Mouse (Mus musculus): ENCODE results near the gene Rac2. TPM values are rescaled to one million over a fixed set of nuclear protein-coding genes. Genes with fewer than 3 reads are reported as not detected.
A peak's percentile ranks its signal among the peaks of the same experiment; 100 is the strongest.

The Rac2 gene
- polyA plus RNA-seq, 1 experiment, result not detected

GRCm38 (mm10) chr15:78548336-78548665 is 24.3 kb downstream of the Rac2 start:
- TF ChIP-seq EP300 (IDR thresholded peaks at IDR 0.05; ENCODE audit: insufficient read depth, low read depth, low read length) (peak; percentile 94), CTCF (IDR thresholded peaks at IDR 0.05; ENCODE audit: low read depth, low read length) (no peak), POLR2A (IDR thresholded peaks at IDR 0.05; ENCODE audit: insufficient read depth, low read length) (no peak)
- peak overlapping the region; percentile 59 for H3K27ac ChIP-seq (ENCODE audit: insufficient read depth, low read length)
- H3K27me3 ChIP-seq (ENCODE audit: control insufficient read depth, insufficient read depth, low read length, poor library complexity, severe bottlenecking), result no peaks in the 10 kb centered on the region
- no peak overlapping the region for H3K9ac ChIP-seq (ENCODE audit: low read depth, poor library complexity, severe bottlenecking)
- H3K4me1 ChIP-seq (ENCODE audit: control insufficient read depth, insufficient read depth, low read length), result peaks cover 5% of the 10 kb centered on the region
- H3K9me3 ChIP-seq (replicated peaks; ENCODE audit: control insufficient read depth, insufficient read depth, low read length, poor library complexity, severe bottlenecking), result peaks cover 8% of the 10 kb centered on the region; the same call in 1 of the 2 replicates
- no peak overlapping the region for H3K4me3 ChIP-seq (ENCODE audit: low read depth, low read length)
- H3K36me3 ChIP-seq (ENCODE audit: control insufficient read depth, insufficient read depth, low read length, poor library complexity, severe bottlenecking), result no peaks in the 10 kb centered on the region

DNA sequence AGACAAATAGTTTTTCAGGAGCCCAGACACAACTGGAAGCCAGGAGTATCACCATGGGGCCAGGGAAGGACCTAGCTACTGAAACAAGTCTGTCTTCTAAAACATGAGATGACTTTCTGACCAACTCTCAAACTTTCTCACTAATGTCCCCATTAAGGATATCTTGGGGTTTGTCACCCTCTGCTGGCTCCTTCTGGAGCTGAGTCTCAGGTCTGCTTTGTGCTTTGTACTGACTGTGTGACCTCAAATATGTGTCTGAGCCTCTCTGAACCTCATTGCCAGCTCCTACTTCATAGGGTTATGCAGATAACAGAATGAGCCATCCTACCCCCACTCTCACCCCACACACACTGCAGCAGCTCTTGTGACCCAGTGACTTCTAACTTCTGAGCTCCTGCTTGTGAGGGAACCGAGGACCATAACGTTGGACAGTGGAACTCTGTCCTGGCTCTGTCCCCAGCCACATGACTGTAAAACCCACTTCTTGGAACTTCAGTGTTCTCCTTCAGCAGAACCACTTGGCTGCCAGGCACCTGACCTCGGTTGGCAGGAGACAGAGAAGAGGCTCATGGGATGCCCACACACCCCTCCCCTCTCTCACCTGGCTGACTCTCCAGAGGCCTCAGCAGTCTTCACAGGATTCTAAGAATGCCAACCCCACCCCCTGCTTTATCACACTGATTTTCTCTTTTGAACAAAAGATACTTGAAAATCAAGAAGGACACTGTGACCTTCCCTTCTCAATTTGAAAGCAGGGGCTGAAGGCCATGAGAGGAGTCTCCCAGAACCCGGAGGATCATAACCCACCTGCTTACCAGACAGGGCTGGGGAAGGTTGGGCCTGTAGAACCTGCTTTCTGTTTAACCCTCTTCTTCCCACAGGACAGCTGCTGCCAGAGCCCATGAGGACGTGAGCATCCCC is 24.9 kb downstream of the Rac2 start:
- no peaks in the 10 kb centered on the region for H3K27me3 ChIP-seq (ENCODE audit: control insufficient read depth, insufficient read depth, low read length, poor library complexity, severe bottlenecking)
- no peaks in the 10 kb centered on the region for H3K36me3 ChIP-seq (ENCODE audit: control insufficient read depth, insufficient read depth, low read length, poor library complexity, severe bottlenecking)
- TF ChIP-seq POLR2A (IDR thresholded peaks at IDR 0.05; ENCODE audit: insufficient read depth, low read length), result no peak
- TF ChIP-seq EP300 (IDR thresholded peaks at IDR 0.05; ENCODE audit: insufficient read depth, low read depth, low read length), result no peak; the same call in 1 of the 2 replicates
- no peak for TF ChIP-seq CTCF (IDR thresholded peaks at IDR 0.05; ENCODE audit: low read depth, low read length)
- 0 out of 2 replicates have a peak, but pooled peaks cover 2% of the 10 kb centered on the region for H3K9me3 ChIP-seq (replicated peaks; ENCODE audit: control insufficient read depth, insufficient read depth, low read length, poor library complexity, severe bottlenecking)
- no peak overlapping the region for H3K9ac ChIP-seq (ENCODE audit: low read depth, poor library complexity, severe bottlenecking)
- peak overlapping the region; percentile 59 for H3K27ac ChIP-seq (ENCODE audit: insufficient read depth, low read length)
- no peak overlapping the region for H3K4me3 ChIP-seq (ENCODE audit: low read depth, low read length)
- H3K4me1 ChIP-seq (ENCODE audit: control insufficient read depth, insufficient read depth, low read length), result peaks cover 5% of the 10 kb centered on the region

DNA sequence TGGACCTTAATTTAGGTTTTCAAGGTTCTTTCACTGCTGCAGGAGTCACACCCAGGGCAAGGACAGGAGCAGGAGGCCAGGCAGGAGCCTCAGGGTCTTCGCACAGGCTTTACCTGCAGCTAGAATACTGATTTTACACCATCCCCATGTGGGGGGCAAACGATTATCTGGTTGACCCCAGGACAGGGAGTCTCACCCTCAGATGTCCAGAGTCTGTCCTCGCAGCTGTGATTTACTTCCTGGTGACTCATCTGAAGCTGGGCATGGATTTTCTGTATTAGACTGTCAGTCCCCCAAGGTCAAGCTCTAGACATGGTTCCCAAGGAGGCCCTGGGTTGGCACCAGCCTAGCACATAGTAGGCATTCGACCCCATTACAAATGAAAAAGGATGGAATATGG is 26.5 kb downstream of the Rac2 start:
- no peak for TF ChIP-seq CTCF (IDR thresholded peaks at IDR 0.05; ENCODE audit: low read depth, low read length)
- no peak for TF ChIP-seq EP300 (IDR thresholded peaks at IDR 0.05; ENCODE audit: insufficient read depth, low read depth, low read length)
- TF ChIP-seq POLR2A (IDR thresholded peaks at IDR 0.05; ENCODE audit: insufficient read depth, low read length), result no peak
- peaks cover 5% of the 10 kb centered on the region for H3K4me1 ChIP-seq (ENCODE audit: control insufficient read depth, insufficient read depth, low read length)
- no peak overlapping the region for H3K4me3 ChIP-seq (ENCODE audit: low read depth, low read length)

DNA sequence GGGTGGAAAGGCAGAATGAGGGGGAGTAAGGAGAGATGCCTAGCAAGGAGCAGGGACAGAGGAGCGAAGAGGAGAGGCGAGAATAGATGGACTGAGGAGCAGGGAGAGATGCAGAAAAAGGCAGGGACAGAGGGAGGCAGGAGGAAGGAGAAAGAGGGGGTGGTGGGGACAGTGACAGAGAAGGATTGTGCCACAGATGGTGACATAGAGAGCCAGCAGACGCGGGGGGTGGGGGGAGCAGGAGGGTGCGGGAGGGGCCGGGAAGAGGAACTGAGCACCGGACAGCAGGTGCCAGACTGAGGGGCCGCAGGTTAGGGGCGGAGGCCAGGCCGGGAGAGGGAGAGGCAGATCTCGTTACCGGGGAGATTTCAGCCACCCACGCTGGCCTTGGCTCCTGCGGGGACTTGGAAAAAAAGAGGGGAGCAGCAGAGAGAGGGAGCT is 28.0 kb downstream of the Rac2 start, which contains the start of gene Sstr3:
TSS of gene Sstr3 (minus strand) at position 125 of the 441 bp plus-strand sequence.
- no peak for TF ChIP-seq POLR2A (IDR thresholded peaks at IDR 0.05; ENCODE audit: insufficient read depth, low read length)
- no peak for TF ChIP-seq CTCF (IDR thresholded peaks at IDR 0.05; ENCODE audit: low read depth, low read length)
- TF ChIP-seq EP300 (IDR thresholded peaks at IDR 0.05; ENCODE audit: insufficient read depth, low read depth, low read length), result no peak
- Histone ChIP-seq H3K9ac (ENCODE audit: low read depth, poor library complexity, severe bottlenecking) (no peak within 1 kb of the TSS), H3K4me1 (ENCODE audit: control insufficient read depth, insufficient read depth, low read length) (peaks cover 5% of the 10 kb centered on the region), H3K27ac (ENCODE audit: insufficient read depth, low read length) (no peak within 1 kb of the TSS), H3K27me3 (ENCODE audit: control insufficient read depth, insufficient read depth, low read length, poor library complexity, severe bottlenecking) (no peaks in the 10 kb centered on the region), H3K36me3 (ENCODE audit: control insufficient read depth, insufficient read depth, low read length, poor library complexity, severe bottlenecking) (no peaks in the 10 kb centered on the region), H3K9me3 (replicated peaks; ENCODE audit: control insufficient read depth, insufficient read depth, low read length, poor library complexity, severe bottlenecking) (no peaks in the 10 kb centered on the region), H3K4me3 (ENCODE audit: low read depth, low read length) (no peak within 1 kb of the TSS)

More for the DNA sequence above, 26.5 kb downstream of the Rac2 start:
- H3K27ac ChIP-seq (ENCODE audit: insufficient read depth, low read length), result no peak overlapping the region
- H3K27me3 ChIP-seq (ENCODE audit: control insufficient read depth, insufficient read depth, low read length, poor library complexity, severe bottlenecking), result no peaks in the 10 kb centered on the region
- no peaks in the 10 kb centered on the region for H3K36me3 ChIP-seq (ENCODE audit: control insufficient read depth, insufficient read depth, low read length, poor library complexity, severe bottlenecking)
- no peak overlapping the region for H3K9ac ChIP-seq (ENCODE audit: low read depth, poor library complexity, severe bottlenecking)
- no peaks in the 10 kb centered on the region for H3K9me3 ChIP-seq (replicated peaks; ENCODE audit: control insufficient read depth, insufficient read depth, low read length, poor library complexity, severe bottlenecking)

GRCm38 (mm10) chr15:78544041-78544440 is 28.5 kb downstream of the Rac2 start:
- Histone ChIP-seq H3K27me3 (ENCODE audit: control insufficient read depth, insufficient read depth, low read length, poor library complexity, severe bottlenecking) (no peaks in the 10 kb centered on the region), H3K9ac (ENCODE audit: low read depth, poor library complexity, severe bottlenecking) (no peak overlapping the region), H3K36me3 (ENCODE audit: control insufficient read depth, insufficient read depth, low read length, poor library complexity, severe bottlenecking) (no peaks in the 10 kb centered on the region), H3K27ac (ENCODE audit: insufficient read depth, low read length) (no peak overlapping the region), H3K4me3 (ENCODE audit: low read depth, low read length) (no peak overlapping the region), H3K9me3 (replicated peaks; ENCODE audit: control insufficient read depth, insufficient read depth, low read length, poor library complexity, severe bottlenecking) (no peaks in the 10 kb centered on the region), H3K4me1 (ENCODE audit: control insufficient read depth, insufficient read depth, low read length) (peaks cover 5% of the 10 kb centered on the region)
- TF ChIP-seq EP300 (IDR thresholded peaks at IDR 0.05; ENCODE audit: insufficient read depth, low read depth, low read length) (no peak), CTCF (IDR thresholded peaks at IDR 0.05; ENCODE audit: low read depth, low read length) (no peak), POLR2A (IDR thresholded peaks at IDR 0.05; ENCODE audit: insufficient read depth, low read length) (no peak)

- Histone ChIP-seq H3K4me1 (ENCODE audit: control insufficient read depth, insufficient read depth, low read length) (peaks cover 3% of the 10 kb centered on the region), H3K9ac (ENCODE audit: low read depth, poor library complexity, severe bottlenecking) (no peak overlapping the region), H3K36me3 (ENCODE audit: control insufficient read depth, insufficient read depth, low read length, poor library complexity, severe bottlenecking) (no peaks in the 10 kb centered on the region), H3K4me3 (ENCODE audit: low read depth, low read length) (no peak overlapping the region), H3K27ac (ENCODE audit: insufficient read depth, low read length) (no peak overlapping the region), H3K27me3 (ENCODE audit: control insufficient read depth, insufficient read depth, low read length, poor library complexity, severe bottlenecking) (no peaks in the 10 kb centered on the region), H3K9me3 (replicated peaks; ENCODE audit: control insufficient read depth, insufficient read depth, low read length, poor library complexity, severe bottlenecking) (no peaks in the 10 kb centered on the region)
- TF ChIP-seq CTCF (IDR thresholded peaks at IDR 0.05; ENCODE audit: low read depth, low read length), result no peak
- no peak for TF ChIP-seq EP300 (IDR thresholded peaks at IDR 0.05; ENCODE audit: insufficient read depth, low read depth, low read length)
- no peak for TF ChIP-seq POLR2A (IDR thresholded peaks at IDR 0.05; ENCODE audit: insufficient read depth, low read length)
Measured at GRCm38 (mm10) chr15:78542767-78543303, 29.7 kb downstream of the Rac2 start.
